Mouse (Mus musculus) olfactory bulb, adult 2 months (tissue): Measurements from ENCODE around the gene Cpeb2. TPM values are rescaled to one million over a fixed set of nuclear protein-coding genes. Genes with fewer than 3 reads are reported as not detected.

Experiments
- H3K27ac ChIP-seq: fragments of 200-500 bp; 2 replicates; pipeline ENCODE4 v1.5.1; 2012; ENCODE audit warnings: low read depth, low read length; ENCODE audit not compliant: insufficient read depth
- H3K4me1 ChIP-seq: fragments of 200-500 bp; 2 replicates; pipeline ENCODE4 v1.6.1; 2012; ENCODE audit warnings: low read length; ENCODE audit not compliant: control insufficient read depth, insufficient read depth
- H3K4me3 ChIP-seq: fragments of 200-500 bp; 2 replicates; pipeline ENCODE4 v1.5.1; 2012; ENCODE audit warnings: mild to moderate bottlenecking, low read depth, low read length, moderate library complexity; ENCODE audit not compliant: insufficient read depth
- CTCF ChIP-seq: fragments of 200-500 bp; IDR thresholded peaks from 2 replicates; pipeline ENCODE4 v1.5.1; 2012; ENCODE audit warnings: low read depth, mild to moderate bottlenecking, low read length, moderate library complexity; ENCODE audit not compliant: insufficient read depth
- POLR2A ChIP-seq: fragments of 200-500 bp; IDR thresholded peaks from 2 replicates; pipeline ENCODE4 v1.6.1; 2012; ENCODE audit warnings: mild to moderate bottlenecking, low read depth, low read length, moderate library complexity; ENCODE audit not compliant: insufficient read depth
- WGBS: fragments of 180-500 bp; shearing (Covaris S2); methylation state at CpG from one replicate; pipeline ENCODE4 v1.1.7; 2018; 5-methylcytosine and 5-hydroxymethylcytosine counted together
- polyA plus RNA-seq: library from polyadenylated mRNA; stranded (reverse); fragments of >200 nt; gene quantifications from 2 replicates; pipeline ENCODE4 v1.2.4, GENCODE M21; 2012; ENCODE audit warnings: low replicate concordance; ENCODE audit not compliant: missing spikeins, insufficient read depth, insufficient read length

Cpeb2 gene
- polyA plus RNA-seq, 1 experiment, result not detected

DNA sequence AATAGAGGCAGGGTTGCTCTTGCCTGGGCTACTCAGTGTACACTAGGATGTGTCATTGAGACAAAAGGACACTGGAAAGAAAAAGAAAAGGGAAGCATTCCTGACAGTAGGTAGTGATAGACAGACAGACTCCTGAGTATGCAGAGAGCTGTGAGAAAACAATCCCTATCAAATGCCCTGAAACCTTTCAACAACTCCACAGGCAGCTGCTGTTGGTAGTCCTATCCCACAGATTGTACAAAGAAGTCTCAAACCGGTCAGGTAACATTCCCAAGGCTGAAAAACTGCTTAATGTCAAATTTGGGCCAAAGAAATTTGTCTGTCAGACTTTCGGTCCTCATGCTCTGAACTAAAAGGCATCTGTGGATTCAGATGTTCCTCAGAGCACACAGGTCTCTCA is 66.0 kb downstream of the Cpeb2 start:
- no peak overlapping the region for H3K4me3 ChIP-seq
- no peaks in the 10 kb centered on the region for H3K4me1 ChIP-seq
- H3K27ac ChIP-seq, result no peak overlapping the region
- 90% methylated on average over 2 of the region's 2 CpGs for WGBS
- TF ChIP-seq POLR2A (no peak), CTCF (no peak)

DNA sequence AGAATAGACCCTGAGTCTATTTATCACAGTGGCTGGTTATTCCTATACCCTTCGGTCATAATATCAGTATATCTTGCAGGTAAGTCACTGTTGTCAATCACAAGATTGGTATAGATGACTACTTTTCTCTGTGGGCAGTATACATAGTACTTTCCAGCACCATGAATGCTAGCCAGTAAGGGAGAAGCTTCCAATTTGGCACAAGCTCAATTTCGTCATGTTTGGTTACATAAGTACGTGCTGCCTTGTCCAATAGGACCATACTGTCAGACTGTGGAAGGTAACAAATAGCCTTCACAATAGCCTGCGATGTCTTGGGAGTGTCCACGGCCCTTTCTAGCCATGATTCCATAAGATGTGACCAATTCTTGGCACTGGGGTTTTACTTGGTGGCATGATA is 67.1 kb downstream of the Cpeb2 start:
- Histone ChIP-seq H3K4me1 (no peaks in the 10 kb centered on the region), H3K27ac (no peak overlapping the region), H3K4me3 (no peak overlapping the region)
- TF ChIP-seq POLR2A, result no peak
- TF ChIP-seq CTCF, result no peak
- 94% methylated on average over 5 of the region's 5 CpGs for WGBS

DNA sequence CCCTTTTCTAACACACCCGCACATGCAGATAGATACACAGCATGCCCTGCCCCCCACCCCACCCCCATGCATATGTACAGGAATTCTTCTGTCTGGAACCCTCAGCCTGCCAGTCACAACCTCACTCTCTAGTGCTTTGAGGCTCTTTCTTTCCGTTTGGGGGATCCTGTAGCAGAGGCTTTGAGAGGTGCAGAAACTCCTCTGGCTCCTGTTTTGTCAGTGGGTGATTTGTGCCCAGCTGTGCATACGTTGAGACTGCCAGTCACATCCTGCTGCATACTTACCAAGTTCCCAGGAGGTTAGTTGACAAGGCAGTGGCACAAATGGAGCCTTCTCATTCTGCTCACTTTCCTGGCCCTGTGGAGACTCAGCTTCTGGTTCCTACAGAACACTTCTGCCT is 68.0 kb downstream of the Cpeb2 start:
- H3K4me1 ChIP-seq, result no peaks in the 10 kb centered on the region
- TF ChIP-seq POLR2A, result no peak
- no peak for TF ChIP-seq CTCF
- H3K4me3 ChIP-seq, result no peak overlapping the region
- no peak overlapping the region for H3K27ac ChIP-seq
- WGBS, result 70% methylated on average over 3 of the region's 3 CpGs

DNA sequence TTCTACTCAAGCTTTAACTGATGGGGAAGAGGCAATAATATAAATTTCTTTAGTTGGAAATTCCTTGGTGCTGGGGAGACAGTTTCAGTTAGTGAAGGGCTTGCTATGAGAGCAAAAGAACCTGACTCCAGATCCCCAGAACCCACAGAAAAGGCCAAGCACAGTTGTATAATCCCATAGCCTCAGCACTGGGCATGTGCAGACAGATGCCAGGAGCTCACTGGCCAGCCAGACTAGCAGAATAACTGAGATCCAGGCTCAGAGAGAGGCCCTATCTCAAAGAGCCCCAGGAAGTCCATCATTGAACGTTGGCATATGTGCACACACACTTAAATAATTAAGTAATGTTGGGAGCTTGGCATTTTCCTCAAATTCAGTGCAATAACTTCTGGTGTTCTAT is 70.5 kb downstream of the Cpeb2 start:
- Histone ChIP-seq H3K27ac (no peak overlapping the region), H3K4me1 (no peaks in the 10 kb centered on the region), H3K4me3 (no peak overlapping the region)
- WGBS, result 51% methylated on average over 1 of the region's 1 CpGs
- TF ChIP-seq CTCF, result no peak

DNA sequence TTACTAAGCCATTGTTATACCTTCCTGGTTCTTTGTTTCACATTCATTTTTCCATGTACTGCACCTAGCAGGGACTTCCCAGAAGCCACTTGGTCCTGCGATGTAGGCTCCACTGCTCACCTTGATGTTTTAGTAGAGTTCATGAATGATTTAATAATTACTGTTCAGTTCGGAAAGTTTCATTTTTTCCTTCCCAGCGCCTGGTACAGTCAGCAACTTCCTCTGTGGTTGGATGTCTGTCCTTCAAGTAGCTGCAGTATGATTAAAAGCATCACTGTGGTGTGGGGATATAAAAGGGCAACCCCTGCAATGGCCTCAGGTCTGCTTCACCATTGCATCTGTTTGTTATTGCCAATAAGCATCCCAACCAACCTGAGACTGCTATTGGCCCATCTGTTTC is 72.5 kb downstream of the Cpeb2 start:
- WGBS, result 94% methylated on average over 3 of the region's 3 CpGs
- Histone ChIP-seq H3K4me3 (no peak overlapping the region), H3K4me1 (no peaks in the 10 kb centered on the region; the same call in 1 of the 2 replicates), H3K27ac (no peak overlapping the region)
- TF ChIP-seq CTCF (no peak), POLR2A (no peak)

DNA sequence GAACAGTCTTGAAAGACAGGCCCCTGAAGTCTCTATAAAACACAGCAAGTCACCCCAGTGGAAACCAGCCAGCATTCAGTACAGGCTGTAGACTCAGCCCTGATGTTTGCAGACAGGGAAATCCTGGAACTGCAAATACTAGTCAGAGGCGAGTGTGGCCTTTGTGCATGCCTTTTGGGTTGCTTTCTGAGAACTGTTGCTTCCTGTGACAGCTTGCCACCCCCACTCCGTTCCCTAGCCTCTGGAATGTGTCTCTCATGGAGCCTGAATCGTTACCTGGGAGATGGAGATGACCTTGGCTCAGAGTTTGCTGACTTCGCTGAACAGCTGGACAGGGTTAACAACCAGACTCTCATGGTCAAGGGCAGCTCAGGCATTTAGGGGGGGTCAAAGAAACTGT is 77.0 kb downstream of the Cpeb2 start:
- Histone ChIP-seq H3K4me3 (no peak overlapping the region), H3K4me1 (no peaks in the 10 kb centered on the region; the same call in 1 of the 2 replicates), H3K27ac (no peak overlapping the region)
- TF ChIP-seq CTCF (no peak), POLR2A (no peak)
- 67% methylated on average over 4 of the region's 4 CpGs for WGBS

DNA sequence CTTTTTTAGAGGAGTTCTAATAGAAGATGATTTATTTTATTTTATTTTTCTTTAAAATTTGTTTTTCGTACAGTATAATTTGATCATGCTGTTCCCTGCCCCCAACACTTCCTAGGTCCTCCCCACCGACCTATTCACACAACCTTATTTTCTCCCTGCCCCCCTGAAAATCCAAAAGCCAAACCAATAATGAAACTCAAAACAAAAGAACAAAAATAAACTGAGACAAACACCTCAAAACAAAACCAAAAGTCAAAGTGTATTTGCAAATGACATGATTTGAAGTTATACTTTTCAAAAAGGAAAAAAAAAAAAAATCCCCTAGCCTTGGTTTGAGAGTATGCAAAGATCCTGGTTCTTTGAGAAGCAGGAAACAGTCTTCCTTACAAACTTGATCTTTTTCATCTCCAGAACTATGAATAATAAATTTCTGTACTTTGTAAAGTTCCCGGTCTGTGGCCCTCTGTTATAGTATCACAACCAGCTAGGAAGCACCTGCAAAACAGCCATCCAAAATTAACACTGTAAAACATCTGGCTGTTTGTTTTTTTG is 91.4 kb downstream of the Cpeb2 start:
- 93% methylated on average over 3 of the region's 3 CpGs for WGBS
- no peak overlapping the region for H3K4me3 ChIP-seq
- TF ChIP-seq POLR2A (no peak), CTCF (no peak)
- H3K4me1 ChIP-seq, result no peaks in the 10 kb centered on the region
- H3K27ac ChIP-seq, result no peak overlapping the region

DNA sequence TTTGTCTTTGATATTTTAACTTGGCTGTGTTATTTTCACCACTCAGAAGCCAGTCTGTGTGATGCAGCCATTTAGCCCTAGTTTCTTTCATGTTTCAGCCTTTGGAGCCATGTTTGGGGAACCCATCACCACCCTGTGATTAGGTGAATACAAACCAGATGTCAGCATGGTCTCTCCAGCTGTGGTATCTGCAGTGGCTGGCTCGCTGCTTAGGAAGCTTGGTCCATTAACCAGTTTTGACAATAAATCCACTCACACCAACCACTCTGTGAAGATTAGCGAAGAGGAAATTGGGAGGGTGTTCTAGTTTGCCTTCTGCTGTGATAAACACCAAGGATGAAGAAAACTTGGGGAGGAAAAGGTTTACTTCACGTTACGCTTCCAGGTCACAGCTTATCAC is 92.6 kb downstream of the Cpeb2 start:
- Histone ChIP-seq H3K4me3 (no peak overlapping the region), H3K4me1 (no peaks in the 10 kb centered on the region), H3K27ac (no peak overlapping the region)
- no peak for TF ChIP-seq CTCF
- no peak for TF ChIP-seq POLR2A
- WGBS, result 87% methylated on average over 4 of the region's 4 CpGs

DNA sequence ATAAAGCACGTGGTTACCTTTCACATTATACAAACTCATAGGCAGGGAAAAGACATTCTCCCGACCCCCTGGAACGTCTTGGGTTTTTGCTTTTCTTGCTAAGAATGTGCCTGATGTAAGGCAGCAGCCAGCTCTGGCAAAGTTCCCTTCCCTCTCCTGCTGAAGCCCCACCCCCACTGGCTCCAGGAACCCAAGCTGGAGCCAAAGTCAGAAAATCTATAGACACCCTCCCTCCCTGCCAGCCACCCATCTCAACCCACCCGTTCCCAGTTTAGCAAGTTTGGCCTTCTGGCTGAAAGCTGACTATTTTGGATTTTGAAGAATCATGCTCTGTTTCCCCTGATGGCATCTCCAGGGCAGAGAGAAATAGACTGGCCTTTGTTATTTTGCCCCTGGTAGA is 95.6 kb downstream of the Cpeb2 start:
- Histone ChIP-seq H3K4me1 (no peaks in the 10 kb centered on the region), H3K4me3 (no peak overlapping the region), H3K27ac (no peak overlapping the region)
- no peak for TF ChIP-seq POLR2A
- no peak for TF ChIP-seq CTCF
- WGBS, result 19% methylated on average over 4 of the region's 4 CpGs

DNA sequence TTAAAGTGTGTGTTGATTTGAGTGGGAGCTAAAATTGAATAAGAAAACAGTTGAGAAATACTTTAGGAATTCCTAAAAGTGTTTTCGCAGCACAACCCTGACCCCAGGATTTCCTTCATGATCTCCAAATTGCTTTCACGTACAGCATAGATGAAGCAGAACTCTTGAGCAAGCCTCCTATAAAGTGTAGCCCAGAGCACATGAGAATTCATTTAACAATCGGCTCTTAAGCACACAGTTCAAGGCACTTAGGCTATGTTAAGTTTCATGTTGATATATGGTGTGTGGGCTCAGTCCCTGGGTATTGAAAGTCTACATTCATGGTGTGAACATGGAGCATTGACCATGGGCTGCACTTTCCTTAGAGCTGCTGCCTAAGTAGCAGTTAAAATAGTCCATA is 97.3 kb downstream of the Cpeb2 start:
- TF ChIP-seq CTCF (no peak), POLR2A (no peak)
- WGBS, result 95% methylated on average over 3 of the region's 3 CpGs
- no peaks in the 10 kb centered on the region for H3K4me1 ChIP-seq
- no peak overlapping the region for H3K27ac ChIP-seq
- no peak overlapping the region for H3K4me3 ChIP-seq
